Mouse (Mus musculus): ENCODE measurements around the gene Grin2b. TPM values are rescaled to one million over a fixed set of nuclear protein-coding genes. Genes with fewer than 3 reads are reported as not detected.

The Grin2b gene
- total RNA-seq (2023), result not detected

GRCm38 (mm10) chr6:136173191-136173896 lies at the start of gene Grin2b:
TSS of gene Grin2b (minus strand) at chr6:136173511.

Other genes with a start within 250 kb of the Grin2b start
- not detected for gene Gm8994, start 154.0 kb upstream of the Grin2b start, total RNA-seq (2023)
- not detected for gene E330021D16Rik, start 242.1 kb upstream of the Grin2b start, total RNA-seq (2023)

Measured in neutrophil, adult 83 days (primary cell).